Mouse (Mus musculus) urinary bladder, postnatal 4 days (tissue): Measurements from ENCODE around the gene Piga.

Experiments
- DNase-seq, 2 experiments: peaks; one replicate each; pipeline ENCODE4 v3.0.0; 2021 to 2022; ENCODE audit warnings: low spot score in 2 of 2

The Piga gene

DNA sequence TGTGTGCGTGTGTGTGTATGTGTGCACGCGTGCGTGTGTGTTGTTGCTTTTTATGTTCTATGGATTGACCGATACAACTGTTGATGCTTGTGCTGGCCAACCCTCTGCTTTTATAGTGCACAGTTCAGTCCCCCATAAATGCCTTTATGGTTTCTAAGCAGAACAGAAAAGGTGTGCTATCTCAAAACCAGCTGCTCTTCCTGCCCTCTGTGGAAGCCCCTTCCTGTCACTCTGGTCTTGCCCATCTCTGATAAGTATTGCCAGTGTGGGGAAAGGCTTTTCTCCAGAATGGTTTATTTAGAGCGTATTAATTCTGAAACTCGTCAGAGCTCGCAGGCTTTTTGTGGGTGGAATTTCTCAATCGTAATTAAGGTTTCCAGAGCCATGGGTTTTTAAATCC, 13.1 kb downstream of the Piga start:
- no peak for DNase-seq

DNA sequence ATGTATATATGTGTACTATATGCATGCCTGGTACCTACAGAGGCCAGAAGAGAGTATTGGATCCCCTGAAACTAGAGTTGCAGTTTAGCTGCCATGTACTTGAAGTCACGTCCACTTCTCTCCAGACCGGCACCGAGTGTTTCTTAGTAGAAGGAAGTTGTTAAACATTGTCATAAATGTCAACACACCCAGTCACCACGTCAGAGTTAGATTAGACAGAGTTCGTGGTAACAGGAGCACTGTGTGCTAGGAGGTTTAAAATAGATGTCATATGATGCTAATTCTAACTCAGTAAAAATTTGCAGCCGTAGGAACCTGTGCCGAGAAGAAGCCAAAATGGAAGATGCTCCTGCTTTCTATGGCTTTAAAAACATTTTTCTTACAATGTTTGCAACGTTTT, 17.1 kb downstream of the Piga start, which contains the start of gene Asb11:
Gene Asb11, plus strand, starts transcription at position 286 of the 400 bp plus-strand sequence.
- no peak for DNase-seq

DNA sequence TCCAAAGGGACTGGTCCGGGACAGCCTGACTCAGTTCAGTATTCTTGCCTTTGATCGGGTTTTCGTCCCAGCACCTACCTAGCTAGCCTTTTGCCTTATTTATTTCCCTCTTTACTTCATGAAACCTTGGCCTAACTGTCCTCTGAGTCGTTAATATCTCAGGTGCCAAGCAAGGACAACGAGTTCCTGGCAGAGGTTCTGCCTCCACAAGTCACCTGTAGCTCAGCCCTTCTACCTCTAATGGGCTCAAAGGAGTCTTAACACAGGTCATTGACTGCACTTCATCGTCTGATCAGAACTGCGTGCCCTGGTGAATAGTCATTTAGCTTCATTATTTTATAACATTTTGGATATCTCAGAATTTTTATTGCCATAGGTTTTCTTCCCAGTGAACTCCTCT, 19.9 kb downstream of the Piga start:
- DNase-seq = no peak

DNA sequence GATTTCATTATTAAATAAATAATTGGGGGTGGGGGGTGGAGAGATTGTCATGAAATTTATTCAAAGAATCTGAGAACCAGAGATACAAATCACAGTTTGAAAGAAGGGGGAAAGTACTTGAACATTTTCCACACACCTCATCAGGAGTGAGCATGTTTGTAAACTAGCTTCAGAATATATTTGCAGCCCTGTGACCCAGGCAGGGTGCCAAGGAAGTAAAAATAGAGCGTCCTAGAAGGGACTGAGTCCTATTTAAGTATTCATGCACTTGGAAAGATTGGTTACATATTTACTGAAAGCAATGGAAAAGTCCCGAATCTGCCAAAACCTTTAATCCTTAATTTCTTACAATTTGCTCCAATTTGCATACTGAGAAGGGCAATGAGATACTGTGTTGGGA, 20.6 kb downstream of the Piga start:
- no peak for DNase-seq

DNA sequence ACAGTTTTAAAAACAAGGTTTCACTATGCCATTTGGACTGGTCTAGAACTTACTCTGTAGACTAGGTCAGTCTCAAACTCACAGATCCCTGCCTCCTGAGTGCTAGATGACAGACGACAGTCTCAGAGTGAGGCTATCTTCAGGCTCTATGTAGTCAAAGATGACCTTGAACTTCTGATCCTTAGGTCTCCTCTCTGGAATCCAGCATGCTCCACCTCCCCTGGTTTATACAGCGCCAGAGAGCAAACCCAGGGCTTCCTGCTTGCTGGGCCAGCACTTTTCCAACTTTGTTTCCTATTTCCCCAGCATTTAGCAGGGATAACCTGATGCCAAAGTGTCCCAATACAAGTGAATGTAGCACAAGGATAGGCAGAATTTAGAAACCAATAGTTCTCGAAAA, 21.1 kb downstream of the Piga start:
- DNase-seq = no peak

DNA sequence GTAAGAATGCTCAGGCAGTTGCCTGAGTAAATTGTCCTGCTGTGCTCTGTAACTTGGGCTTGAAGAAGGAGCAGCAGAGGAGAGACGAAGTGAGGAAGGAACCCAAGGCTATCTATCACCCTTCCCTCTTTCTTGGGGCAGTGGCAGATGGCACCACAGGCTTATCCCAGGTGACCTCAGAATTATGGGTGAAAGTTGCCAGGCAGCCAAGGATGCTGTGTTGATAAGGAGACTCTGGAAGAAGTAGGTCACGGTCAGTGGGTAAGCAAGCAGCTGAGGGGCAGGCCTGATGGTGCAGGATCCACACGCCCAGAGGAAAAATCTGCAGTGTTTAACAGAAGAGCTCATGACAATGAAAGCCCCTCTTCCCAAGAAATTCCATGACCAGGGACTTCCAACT, 21.7 kb downstream of the Piga start:
- no peak for DNase-seq

DNA sequence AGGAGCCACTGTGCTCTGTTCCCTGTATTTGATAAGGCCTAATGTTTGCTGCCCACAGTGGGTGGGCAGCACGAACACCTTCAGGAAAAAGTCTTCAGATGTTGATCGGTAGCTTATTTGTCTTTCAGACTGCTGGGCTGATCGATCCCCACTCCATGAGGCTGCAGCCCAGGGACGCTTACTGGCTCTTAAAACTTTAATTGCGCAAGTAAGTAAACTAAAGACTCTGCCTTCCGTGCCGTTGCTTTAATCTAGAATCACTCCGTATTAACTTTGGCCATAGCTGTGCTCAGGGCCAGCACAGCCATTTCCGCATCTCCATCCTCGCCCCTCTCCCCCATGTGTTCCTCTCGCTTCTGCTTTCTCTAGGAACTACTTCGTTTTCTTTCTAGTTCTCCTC, 26.0 kb downstream of the Piga start:
- no peak for DNase-seq

DNA sequence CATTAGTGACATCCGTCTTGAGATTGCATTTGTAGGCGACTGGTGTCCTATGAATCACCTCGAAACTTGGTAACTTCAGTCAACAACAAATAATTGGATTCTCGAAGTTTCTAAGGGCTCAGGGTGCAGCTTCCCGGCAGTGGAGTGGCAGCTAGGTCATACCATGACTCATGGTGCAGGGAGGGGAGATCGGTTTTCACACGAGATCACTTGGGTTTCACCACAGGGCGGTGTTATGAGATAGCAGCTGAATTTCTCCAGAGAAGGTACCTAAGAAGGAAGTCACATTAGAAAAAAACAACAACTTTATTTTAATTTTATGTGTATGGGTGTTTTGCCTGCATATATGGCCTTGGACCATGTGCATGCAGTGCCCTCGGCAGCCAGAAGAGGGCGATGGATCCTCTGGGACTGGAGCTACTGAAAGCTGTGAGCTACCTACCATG, 26.5 kb downstream of the Piga start:
- DNase-seq = no peak

DNA sequence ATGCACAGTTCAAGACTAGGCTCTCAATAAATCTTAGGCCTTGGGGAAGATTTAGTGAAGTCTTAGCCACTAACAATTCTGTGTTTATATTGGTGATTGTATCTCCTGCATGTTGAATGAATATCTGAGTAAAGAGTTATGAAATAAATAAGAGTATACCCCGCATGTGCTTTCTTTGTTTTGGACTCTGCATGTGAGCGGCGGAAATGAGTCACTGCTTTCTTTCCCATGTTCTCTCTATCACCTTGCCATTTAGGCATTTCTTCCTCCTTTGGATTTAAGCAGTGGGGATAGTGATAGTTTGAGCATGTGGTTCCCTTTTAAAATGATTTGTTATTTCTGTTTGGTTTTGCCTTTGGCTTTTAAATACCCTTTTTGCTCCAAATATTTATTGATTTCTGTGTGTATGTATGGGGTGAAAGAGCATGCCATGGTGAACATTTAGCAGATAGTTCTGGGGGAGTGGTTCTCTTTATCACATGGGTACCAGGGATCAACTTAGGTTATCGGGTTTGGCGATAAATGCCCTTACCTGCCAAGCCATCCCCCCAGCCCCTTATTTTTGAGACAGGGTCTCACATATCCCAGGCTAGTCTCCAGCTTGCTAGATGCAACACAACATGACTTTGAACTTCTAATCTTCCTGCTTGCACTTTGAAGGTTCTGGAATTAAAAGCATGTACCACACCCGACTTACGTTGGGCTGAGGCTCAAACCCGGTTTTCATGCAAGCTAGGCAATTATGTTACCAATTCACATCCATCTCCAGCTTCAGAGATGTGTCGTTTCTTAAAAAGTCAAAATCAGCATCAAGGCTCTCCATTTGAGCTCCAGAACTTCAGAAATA, 27.5 kb downstream of the Piga start:
- no peak for DNase-seq

DNA sequence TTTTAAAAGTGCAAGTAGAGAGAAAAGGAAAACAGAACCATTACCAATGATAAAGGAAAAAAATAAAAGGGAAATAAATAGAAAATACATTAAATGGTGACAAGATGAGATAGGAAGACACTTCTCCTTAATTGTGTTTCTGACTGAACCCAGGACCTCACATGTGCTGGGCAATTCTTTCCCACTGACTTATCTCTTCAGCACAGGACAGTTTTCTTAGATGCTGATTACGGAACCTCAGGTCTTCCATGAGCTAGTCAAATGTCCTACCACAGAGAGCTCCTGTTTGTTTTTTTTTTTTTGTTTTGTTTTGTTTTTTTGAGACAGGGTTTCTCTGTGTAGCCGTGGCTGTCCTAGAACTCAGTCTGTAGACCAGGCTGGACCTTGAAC, 28.1 kb downstream of the Piga start:
- no peak for DNase-seq

DNA sequence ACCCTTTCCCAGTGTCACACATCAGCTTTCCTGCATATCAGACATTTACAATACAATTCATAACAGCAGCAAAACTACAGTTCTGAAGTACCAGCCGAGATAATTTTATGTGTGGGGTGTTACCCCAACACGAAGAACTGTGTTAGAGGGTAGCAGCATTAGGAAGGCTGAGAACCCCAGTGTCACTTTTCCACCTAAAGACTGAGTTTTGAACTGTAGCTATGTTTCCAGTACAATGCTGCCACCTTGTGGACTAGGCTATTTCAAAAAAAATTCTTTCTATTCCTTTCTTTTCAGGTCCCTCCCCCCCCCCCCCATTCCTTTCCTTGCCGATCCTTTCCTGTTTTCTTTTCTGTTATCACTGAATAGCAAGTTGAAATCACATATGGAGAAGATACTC, 29.6 kb downstream of the Piga start:
- DNase-seq = no peak

DNA sequence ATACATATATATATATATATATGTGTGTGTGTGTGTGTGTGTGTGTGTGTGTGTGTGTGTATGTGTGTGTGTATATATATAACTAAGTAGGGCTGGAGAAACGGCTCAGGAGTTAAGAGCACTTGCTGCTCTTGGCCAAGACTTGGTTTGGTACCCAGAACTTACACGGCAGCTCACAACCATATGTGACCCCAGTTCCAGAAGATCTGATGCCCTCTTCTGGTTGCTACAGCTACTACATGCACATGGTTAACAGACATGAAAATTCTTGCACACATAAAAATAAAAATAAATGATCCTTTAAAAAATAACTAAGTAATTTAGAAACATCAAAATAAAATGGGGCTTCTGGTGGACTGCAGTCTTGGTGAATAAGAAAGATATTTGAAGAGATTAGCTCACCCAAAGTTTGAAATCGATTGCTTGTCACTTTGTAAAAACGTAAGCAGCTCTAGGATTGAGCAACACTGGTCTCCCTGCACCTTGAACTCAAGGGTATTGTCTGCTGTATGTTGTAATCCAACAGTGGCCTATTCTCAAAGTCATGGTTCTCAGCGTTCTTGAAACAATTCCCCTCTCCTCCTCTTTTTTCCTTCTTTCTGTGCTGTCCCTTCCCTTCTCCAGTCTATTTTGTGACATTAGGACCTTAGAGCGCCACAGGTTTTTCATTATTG, 39.8 kb downstream of the Piga start:
- DNase-seq = no peak
